Mouse (Mus musculus): ENCODE measurements around the gene Rlf.
A peak's percentile ranks its signal among the peaks of the same experiment; 100 is the strongest.
"Not testable (repeated sequence)": the region's sequence is repeated elsewhere in the genome, so short reads cannot be mapped to it uniquely, and the experiment has no call there.

Rlf gene

GRCm38 (mm10) chr4:121214793-121215304, at the start of gene Rlf:
TSS of gene Rlf (minus strand) at chr4:121215084.
- peak; percentile 99 for DNase-seq (ENCODE audit: low spot score)

GRCm38 (mm10) chr4:121241612-121242000, 26.7 kb upstream of the Rlf start:
- no peak for DNase-seq (ENCODE audit: low spot score)

- no peak for DNase-seq (ENCODE audit: low spot score)
These were observed 26.0 kb upstream of the Rlf start for GRCm38 (mm10) chr4:121240637-121241611.

GRCm38 (mm10) chr4:121239878-121240277, 25.0 kb upstream of the Rlf start:
- no peak for DNase-seq (ENCODE audit: low spot score)

GRCm38 (mm10) chr4:121231772-121232414, 17.0 kb upstream of the Rlf start:
- DNase-seq (ENCODE audit: low spot score), result peak; percentile 42

DNA sequence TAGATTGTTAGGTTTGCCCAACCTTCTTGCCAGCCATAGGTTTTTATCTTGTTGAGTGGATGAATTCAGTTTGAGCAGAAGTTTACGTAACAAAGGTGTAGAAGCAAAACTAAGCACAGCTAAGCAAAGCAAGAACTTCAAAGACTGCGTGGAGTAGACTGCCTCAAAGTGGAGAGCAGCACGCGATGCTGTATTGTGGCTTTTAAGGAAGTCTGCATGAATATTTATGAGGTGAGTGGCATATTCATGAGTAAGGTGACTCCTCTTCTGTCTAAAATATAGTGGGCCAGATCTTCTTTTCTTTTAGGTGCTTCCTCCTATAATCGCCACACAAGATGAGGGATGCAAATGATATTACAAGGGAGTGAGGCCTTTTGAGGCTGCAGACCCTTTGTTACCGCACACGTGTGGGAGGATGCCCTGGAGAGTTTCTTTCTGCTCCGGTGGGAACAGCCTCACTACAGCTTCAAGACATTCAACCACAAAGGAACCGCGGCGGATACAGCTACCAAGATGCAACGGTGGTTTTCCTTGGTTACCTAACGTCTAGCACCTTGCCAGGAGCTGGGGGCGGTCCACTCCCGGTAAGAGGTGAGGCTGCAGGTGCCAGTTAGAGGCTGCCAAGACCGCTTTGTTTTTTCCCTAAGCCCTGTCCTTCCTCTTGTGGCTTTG, 16.2 kb upstream of the Rlf start:
- DNase-seq (ENCODE audit: low spot score), result no peak

DNA sequence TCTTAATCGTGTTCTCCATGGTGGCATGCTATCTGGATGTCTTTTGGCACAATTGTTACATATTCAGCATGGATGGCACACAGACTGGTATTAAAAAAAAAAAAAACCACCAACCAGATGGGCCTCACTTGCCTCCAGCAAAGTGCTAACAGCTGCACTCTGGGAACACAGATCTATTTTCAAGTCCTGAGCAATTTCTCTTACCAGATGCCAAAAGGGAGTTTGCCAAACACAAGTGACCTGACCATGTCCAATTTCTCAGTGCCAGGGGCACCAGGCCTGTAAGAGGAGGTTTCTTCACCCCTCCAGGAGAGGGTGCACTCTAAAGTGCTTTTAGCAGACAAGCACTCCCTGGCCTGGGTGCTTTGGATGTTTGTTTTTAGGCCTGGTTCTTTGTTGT, 12.2 kb upstream of the Rlf start:
- no peak for DNase-seq (ENCODE audit: low spot score)

GRCm38 (mm10) chr4:121225177-121225576, 10.3 kb upstream of the Rlf start:
- DNase-seq (ENCODE audit: low spot score), result no peak

- no peak for DNase-seq (ENCODE audit: low spot score)
These were observed 8.3 kb upstream of the Rlf start for GRCm38 (mm10) chr4:121223136-121223535.

- no peak for DNase-seq (ENCODE audit: low spot score)
These were observed 1.3 kb upstream of the Rlf start for GRCm38 (mm10) chr4:121216216-121216615.

DNA sequence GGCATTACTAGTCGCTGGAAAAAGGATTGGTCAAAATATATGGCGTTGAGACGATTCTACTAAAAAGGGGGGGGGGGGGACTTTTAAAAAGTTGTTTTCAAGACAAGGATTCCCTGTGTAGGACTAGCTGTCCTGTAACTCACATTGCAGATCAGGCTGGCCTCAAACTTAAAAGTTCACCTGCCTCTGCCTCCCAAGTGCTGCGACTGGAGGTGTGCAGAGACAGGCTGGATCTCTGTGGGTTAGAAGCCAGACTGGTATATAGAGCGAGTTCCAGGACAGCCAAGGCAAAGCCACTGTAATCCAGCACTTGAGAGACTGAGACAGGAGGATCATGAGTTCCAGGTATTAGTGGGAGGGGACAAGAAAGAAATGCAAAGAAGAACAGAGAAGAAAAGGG, 605 bp upstream of the Rlf start:
- DNase-seq (ENCODE audit: low spot score), result no peak

- DNase-seq (ENCODE audit: low spot score), result peak; percentile 59
These were observed 720 bp downstream of the Rlf start for GRCm38 (mm10) chr4:121213936-121214792.

- DNase-seq (ENCODE audit: low spot score), result no peak
These were observed 6.0 kb downstream of the Rlf start for GRCm38 (mm10) chr4:121208911-121209310.

GRCm38 (mm10) chr4:121197856-121198255, 17.0 kb downstream of the Rlf start:
- no peak for DNase-seq (ENCODE audit: low spot score)

DNA sequence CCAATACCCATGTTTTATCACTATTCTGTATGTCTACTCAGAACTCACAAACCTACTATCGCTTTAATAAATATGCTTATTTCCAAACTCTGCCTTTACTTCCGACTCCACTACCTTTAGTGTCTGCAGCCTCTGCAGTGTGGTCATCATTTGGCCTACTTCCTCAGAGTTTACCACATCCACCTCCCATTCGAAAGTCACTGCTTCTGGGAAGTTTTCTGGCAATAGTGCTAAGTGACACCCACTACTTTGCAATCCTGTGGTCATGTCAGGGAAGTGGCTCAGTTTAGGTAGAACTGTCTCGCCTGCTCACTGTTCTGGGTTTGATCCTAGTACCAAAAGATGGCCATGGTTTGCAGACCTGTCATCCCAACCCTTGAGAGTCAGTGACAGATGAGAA, 17.9 kb downstream of the Rlf start:
- DNase-seq (ENCODE audit: low spot score), result no peak

DNA sequence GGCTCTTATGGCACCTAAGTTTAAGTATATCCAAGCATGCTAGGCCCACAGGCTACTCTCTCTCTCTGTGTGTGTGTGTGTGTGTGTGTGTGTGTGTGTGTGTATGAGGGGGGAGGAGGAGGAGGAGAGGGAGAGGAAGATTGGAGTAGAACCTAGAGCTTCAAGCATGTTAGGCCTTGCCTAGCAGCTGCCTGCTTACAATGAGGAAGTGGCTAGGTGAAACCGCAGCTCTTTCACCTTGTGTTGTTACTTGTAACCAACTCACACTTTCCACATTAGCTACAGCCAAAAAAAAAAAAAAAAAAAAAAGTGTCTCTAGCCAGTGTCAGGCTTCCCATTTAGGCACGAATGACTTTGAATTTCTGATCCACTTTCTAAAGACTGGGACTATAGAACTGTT, 18.7 kb downstream of the Rlf start:
- DNase-seq (ENCODE audit: low spot score), result no peak

DNA sequence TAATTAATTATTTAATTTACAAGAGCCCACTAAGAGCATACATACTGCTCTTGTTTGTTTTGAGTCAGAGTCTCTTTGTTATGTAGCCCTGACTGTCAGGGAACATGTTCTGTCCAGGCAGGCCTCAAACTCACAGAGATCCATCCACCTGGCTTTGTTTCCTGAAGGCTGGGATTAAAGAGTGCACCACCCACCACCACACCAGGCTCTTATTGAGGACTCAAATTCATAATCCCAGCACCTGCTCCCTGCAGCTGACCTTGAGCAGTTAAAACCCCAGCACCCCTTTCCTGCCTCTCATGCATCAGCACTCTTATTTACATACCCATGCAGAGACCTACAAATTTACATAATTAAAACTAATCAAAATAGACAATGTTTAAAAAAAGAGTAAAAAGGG, 20.1 kb downstream of the Rlf start:
- DNase-seq (ENCODE audit: low spot score), result no peak

DNA sequence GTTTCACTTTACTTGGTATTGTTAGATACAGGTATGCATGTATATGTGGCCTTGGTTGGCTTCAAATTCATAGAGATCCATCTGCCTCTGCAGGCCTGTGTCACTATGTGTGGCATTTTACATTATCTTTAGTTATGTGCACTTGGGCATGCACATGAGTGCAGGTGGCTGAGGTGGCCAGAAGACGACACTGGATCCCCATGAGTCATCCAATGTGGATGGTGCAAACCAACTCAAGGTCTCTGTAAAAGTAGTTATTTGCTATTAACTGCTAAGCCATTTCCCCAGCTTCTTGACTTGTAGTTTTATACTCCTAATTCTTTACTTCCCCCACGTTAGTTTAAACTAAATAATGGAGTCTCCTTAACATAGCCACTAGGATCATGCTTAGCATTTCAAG, 22.6 kb downstream of the Rlf start:
- no peak for DNase-seq (ENCODE audit: low spot score)

DNA sequence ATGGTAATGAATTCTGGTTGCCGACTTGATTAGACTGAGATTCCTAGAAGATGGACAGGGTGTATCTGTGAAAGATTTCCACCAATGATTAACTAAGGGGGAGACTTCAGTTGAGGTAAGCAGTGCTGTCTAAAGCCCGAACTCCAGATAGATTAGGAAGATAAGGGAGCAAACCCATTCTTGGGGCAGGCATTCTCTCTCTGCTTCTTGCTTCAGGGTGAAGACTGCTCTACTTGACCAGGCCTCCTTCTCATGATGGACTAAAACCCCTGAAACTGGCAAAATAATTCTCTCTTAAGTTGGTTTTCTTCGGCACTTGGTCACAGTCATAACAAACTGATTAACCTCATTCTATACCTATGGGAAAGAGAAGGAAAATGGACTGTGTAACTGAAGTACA, 25.5 kb downstream of the Rlf start:
- no peak for DNase-seq (ENCODE audit: low spot score)

- DNase-seq (ENCODE audit: low spot score), result no peak
These were observed 35.2 kb downstream of the Rlf start for GRCm38 (mm10) chr4:121179669-121180068.

DNA sequence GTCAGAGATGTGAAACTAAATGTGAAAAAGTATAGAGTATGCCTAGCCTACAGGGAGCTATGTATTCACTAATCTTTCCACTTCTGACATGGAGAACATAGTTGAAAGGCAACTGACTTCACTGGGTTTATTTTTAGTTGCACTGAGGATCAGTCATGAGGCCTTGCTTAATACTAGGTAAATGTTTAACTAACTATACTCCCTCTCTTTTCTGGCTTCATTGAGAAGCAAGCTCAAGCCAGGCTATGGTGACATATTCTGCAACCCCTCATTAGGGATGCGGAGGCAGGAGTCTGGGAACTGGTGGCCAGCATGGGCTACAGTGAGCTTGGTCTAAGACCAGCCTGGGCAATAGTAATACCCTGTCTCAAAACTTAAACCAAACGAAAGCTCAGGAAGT, 47.2 kb downstream of the Rlf start:
- DNase-seq (ENCODE audit: low spot score), result no peak

DNA sequence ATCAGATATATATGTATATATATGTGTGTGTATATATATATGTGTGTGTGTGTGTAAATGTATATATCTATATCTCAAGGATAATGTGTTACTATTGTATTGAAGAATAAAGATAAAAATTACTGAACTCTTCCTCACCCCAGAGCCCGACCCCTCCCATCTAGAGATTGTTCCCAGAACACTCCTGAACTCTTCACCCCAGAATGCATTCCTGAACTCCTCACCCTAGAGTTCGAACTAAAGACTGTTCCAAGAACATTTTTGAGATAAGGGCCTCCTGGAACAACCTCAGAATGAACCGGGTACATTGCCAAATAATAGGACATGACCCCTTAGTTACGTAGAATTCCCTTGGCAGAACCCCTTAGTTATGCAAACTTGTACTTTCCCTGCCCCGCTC, 48.2 kb downstream of the Rlf start:
- not testable (repeated sequence) for DNase-seq (ENCODE audit: low spot score)
